Mouse (Mus musculus): ENCODE results near the gene Slc44a4.
"Not testable (repeated sequence)": the region's sequence is repeated elsewhere in the genome, so short reads cannot be mapped to it uniquely, and the experiment has no call there.

Gene Slc44a4

GRCm38 (mm10) chr17:34943128-34943815, 29.0 kb downstream of the Slc44a4 start:
- DNase-seq (ENCODE audit: low spot score in 2 of 2), result no peak

GRCm38 (mm10) chr17:34944362-34944761, 30.1 kb downstream of the Slc44a4 start:
- DNase-seq (ENCODE audit: low spot score in 2 of 2), result no peak

GRCm38 (mm10) chr17:34946486-34947140, 32.3 kb downstream of the Slc44a4 start:
- no peak for DNase-seq (ENCODE audit: low spot score in 2 of 2)

GRCm38 (mm10) chr17:34947606-34948005, 33.3 kb downstream of the Slc44a4 start:
- no peak for DNase-seq (ENCODE audit: low spot score in 2 of 2)

- DNase-seq (ENCODE audit: low spot score in 2 of 2), result not testable (repeated sequence)
These were observed 34.7 kb downstream of the Slc44a4 start for GRCm38 (mm10) chr17:34948721-34949552.

- no peak for DNase-seq (ENCODE audit: low spot score in 2 of 2)
These were observed 35.3 kb downstream of the Slc44a4 start for GRCm38 (mm10) chr17:34949553-34949969.

- no peak for DNase-seq (ENCODE audit: low spot score in 2 of 2)
These were observed 36.5 kb downstream of the Slc44a4 start for GRCm38 (mm10) chr17:34950514-34951455.

- DNase-seq (ENCODE audit: low spot score in 2 of 2), result peak in 1 of 2 experiments; percentile 69
These were observed 37.5 kb downstream of the Slc44a4 start for GRCm38 (mm10) chr17:34951636-34952377.

GRCm38 (mm10) chr17:34952378-34953040, 38.2 kb downstream of the Slc44a4 start:
- peak; percentile 90 to 91 for DNase-seq (ENCODE audit: low spot score in 2 of 2)

- DNase-seq (ENCODE audit: low spot score in 2 of 2), result no peak
These were observed 39.0 kb downstream of the Slc44a4 start for GRCm38 (mm10) chr17:34953258-34953657.

- no peak for DNase-seq (ENCODE audit: low spot score in 2 of 2)
These were observed 39.6 kb downstream of the Slc44a4 start for GRCm38 (mm10) chr17:34953904-34954303.

GRCm38 (mm10) chr17:34954831-34955230, 40.6 kb downstream of the Slc44a4 start:
- DNase-seq (ENCODE audit: low spot score in 2 of 2), result peak in 1 of 2 experiments; percentile 16

GRCm38 (mm10) chr17:34955884-34956283, 41.6 kb downstream of the Slc44a4 start:
- no peak for DNase-seq (ENCODE audit: low spot score in 2 of 2)

- no peak for DNase-seq (ENCODE audit: low spot score in 2 of 2)
These were observed 42.1 kb downstream of the Slc44a4 start for GRCm38 (mm10) chr17:34956340-34956739.

GRCm38 (mm10) chr17:34957291-34957690, 43.0 kb downstream of the Slc44a4 start:
- not testable (repeated sequence) for DNase-seq (ENCODE audit: low spot score in 2 of 2)

- not testable (repeated sequence) for DNase-seq (ENCODE audit: low spot score in 2 of 2)
These were observed 43.7 kb downstream of the Slc44a4 start for GRCm38 (mm10) chr17:34957966-34958365.

GRCm38 (mm10) chr17:34958734-34959129, 44.5 kb downstream of the Slc44a4 start:
- DNase-seq (ENCODE audit: low spot score in 2 of 2), result not testable (repeated sequence)

- DNase-seq (ENCODE audit: low spot score in 2 of 2), result peak; percentile 80 to 85
These were observed 45.0 kb downstream of the Slc44a4 start, which contains the start of gene Hspa1b for GRCm38 (mm10) chr17:34959130-34959778. TSS of gene Hspa1b (minus strand) at chr17:34959238.

- DNase-seq (ENCODE audit: low spot score in 2 of 2), result no peak
These were observed 45.7 kb downstream of the Slc44a4 start for GRCm38 (mm10) chr17:34959881-34960515.

Data from right cerebral cortex, postnatal 10 days (tissue).